Comparison of ENCODE assay signal across 15 mouse cellular contexts in genomic region chr9:14544034-14544757, GRCm38 (mm10). TPM values are rescaled to one million over a fixed set of nuclear protein-coding genes. Genes with fewer than 3 reads are reported as not detected.
DNase-seq lines count a peak whose midpoint lies in the region; ATAC-seq and TF ChIP-seq lines count a peak whose summit lies in the region.
"Had no signal": no experiment of that assay in that cellular context is flagged by ENCODE, and none has a peak within 500 bp of the region (broad histone marks: within the 10 kb centered on the region; RNA-seq: fewer than 3 reads in every experiment).

No protein-coding gene starts in this region.

- no peaks in the 10 kb centered on the region for H3K27me3 ChIP-seq in heart, embryonic 10.5 days (ENCODE audit: insufficient read depth, poor library complexity, severe bottlenecking)
- no peaks in the 10 kb centered on the region for H3K27me3 ChIP-seq in kidney, embryonic 16.5 days (ENCODE audit: insufficient read depth, low read length)
- H3K27me3 ChIP-seq: liver, embryonic 15.5 days had no signal

- DNase-seq in heart, embryonic 10.5 days (ENCODE audit: low spot score): peak; percentile 78
- DNase-seq in heart, adult 11 months: no peak
- no peak for DNase-seq in kidney, postnatal 36 days
- DNase-seq in lung, adult 2 months: peak; percentile 43
- DNase-seq in lung, postnatal 4 days: peak; percentile 43 to 71
- no peak for DNase-seq in frontal cortex, postnatal 14 days (ENCODE audit: low spot score in 2 of 2)
- DNase-seq: cerebellum, postnatal 25 days; gastrocnemius, postnatal 25 days; heart, postnatal 4 days; kidney, adult 8-10 months; thymus, postnatal 14 days had no signal

- no peak for ATAC-seq in kidney, embryonic 16.5 days (ENCODE audit: low FRiP score, low TSS enrichment)
- no peak for ATAC-seq in megakaryocyte-erythroid progenitor cell, adult 5-6 weeks (replicated peaks; ENCODE audit: low FRiP score, low TSS enrichment, poor library complexity, severe bottlenecking)

- WGBS in heart, embryonic 10.5 days: 42% methylated on average over 9 of the region's 9 CpGs
- WGBS in kidney, embryonic 16.5 days: 68% methylated on average over 9 of the region's 9 CpGs
- 48% methylated on average over 9 of the region's 9 CpGs for WGBS in lung, adult 2 months

- TF ChIP-seq POLR2A in lung, adult 2 months (IDR thresholded peaks at IDR 0.05; ENCODE audit: borderline replicate concordance, extremely low read depth, low read depth, low read length): peak; percentile 36; the same call in 1 of the 2 replicates

- H3K9me3 ChIP-seq in heart, embryonic 10.5 days: no peaks in the 10 kb centered on the region
- no peaks in the 10 kb centered on the region for H3K9me3 ChIP-seq in kidney, embryonic 16.5 days (ENCODE audit: low read length)
- H3K9me3 ChIP-seq: liver, embryonic 15.5 days; midbrain, embryonic 10.5 days had no signal

- peak overlapping the region; percentile 23; the same call in 1 of the 2 replicates for H3K27ac ChIP-seq in heart, embryonic 10.5 days
- 0 out of 2 replicates have a peak overlapping the region, but pooled peaks have one; percentile 20 for H3K27ac ChIP-seq in kidney, embryonic 16.5 days (ENCODE audit: low read length)
- H3K27ac ChIP-seq: liver, embryonic 15.5 days; midbrain, embryonic 10.5 days had no signal

- H3K4me1 ChIP-seq in heart, embryonic 10.5 days: peaks cover 39% of the 10 kb centered on the region; the same call in 1 of the 2 replicates
- H3K4me1 ChIP-seq in kidney, embryonic 16.5 days (ENCODE audit: insufficient read depth, low read length): no peaks in the 10 kb centered on the region
- peaks cover 9% of the 10 kb centered on the region; the same call in 1 of the 2 replicates for H3K4me1 ChIP-seq in lung, adult 2 months (ENCODE audit: control insufficient read depth, insufficient read depth, low read length)
- H3K4me1 ChIP-seq: liver, embryonic 15.5 days had no signal

- no peak for TF ChIP-seq CTCF in lung, adult 2 months (IDR thresholded peaks at IDR 0.05; ENCODE audit: insufficient read depth, low read length)

- H3K4me2 ChIP-seq in kidney, embryonic 16.5 days (replicated peaks; ENCODE audit: low read depth, low read length): no peak overlapping the region
- H3K4me2 ChIP-seq: liver, embryonic 15.5 days had no signal

- no peak overlapping the region for H3K4me3 ChIP-seq in heart, embryonic 10.5 days
- no peak overlapping the region for H3K4me3 ChIP-seq in kidney, embryonic 16.5 days (ENCODE audit: low read length)
- H3K4me3 ChIP-seq in lung, adult 2 months (replicated peaks; ENCODE audit: extremely low read depth, low read depth, low read length): peak overlapping the region; percentile 49
- H3K4me3 ChIP-seq: liver, embryonic 15.5 days; midbrain, embryonic 10.5 days had no signal

- H3K9ac ChIP-seq in kidney, embryonic 16.5 days (replicated peaks; ENCODE audit: low read length): no peak overlapping the region
- H3K9ac ChIP-seq: liver, embryonic 15.5 days had no signal

- H3K36me3 ChIP-seq in heart, embryonic 10.5 days: peaks cover 94% of the 10 kb centered on the region
- H3K36me3 ChIP-seq in kidney, embryonic 16.5 days (ENCODE audit: insufficient read depth, low read length): peaks cover 59% of the 10 kb centered on the region
- H3K36me3 ChIP-seq: liver, embryonic 15.5 days had no signal

RNA-seq across cellular contexts. Expression of gene Cwc15, which starts 43.8 kb away (rescaled TPM):
- polyA plus RNA-seq in heart, embryonic 10.5 days (2016; fragmentation: Nextera tagmentation; extraction: Ambion mirVana): 134 and 161 TPM in 2 replicates
- 153 TPM in 2 replicates for polyA plus RNA-seq in kidney, embryonic 16.5 days (2015; fragmentation: Nextera tagmentation; extraction: Ambion mirVana)
- polyA plus RNA-seq in lung, adult 2 months (2012; rRNA removed): 7.9 and 12.5 TPM in 2 replicates
- 161 and 192 TPM in 2 replicates for total RNA-seq in megakaryocyte-erythroid progenitor cell, adult 5-6 weeks (2014; fragmentation: Nextera tagmentation)
- 286 and 287 TPM in 2 replicates for total RNA-seq in megakaryocyte-erythroid progenitor cell, adult 5-6 weeks (2017)

RNA-seq across cellular contexts. Expression of gene Kdm4d, which starts 43.9 kb away (rescaled TPM):
- polyA plus RNA-seq in heart, embryonic 10.5 days (2016; fragmentation: Nextera tagmentation; extraction: Ambion mirVana): 0.06 TPM in 1 of 2 replicates, not detected in the other
- polyA plus RNA-seq in kidney, embryonic 16.5 days (2015; fragmentation: Nextera tagmentation; extraction: Ambion mirVana): 0.47 and 0.55 TPM in 2 replicates
- polyA plus RNA-seq in lung, adult 2 months (2012; rRNA removed): 0.12 and 0.21 TPM in 2 replicates
- total RNA-seq in megakaryocyte-erythroid progenitor cell, adult 5-6 weeks (2014; fragmentation: Nextera tagmentation): not detected in 2 replicates
- total RNA-seq in megakaryocyte-erythroid progenitor cell, adult 5-6 weeks (2017): not detected in 2 replicates
- total RNA-seq: gastrocnemius, postnatal 25 days had no signal
- polyA plus RNA-seq: liver, embryonic 15.5 days had no signal

Comparison
In these comparisons a context has a peak if more than half of its experiments do, and no peak if none do; other contexts are left out.
1. DNase-seq: peak in heart, embryonic 10.5 days (single experiment), lung, adult 2 months (single experiment) and lung, postnatal 4 days (2 of 2); none in heart, adult 11 months (single experiment), kidney, postnatal 36 days (0 of 2) and frontal cortex, postnatal 14 days (0 of 2).